Mouse (Mus musculus) heart, postnatal 0 days (tissue): ENCODE data around the gene Krtap16-1.

Source experiments
- CTCF ChIP-seq: IDR thresholded peaks from 2 replicates; pipeline ENCODE4 v1.5.1; 2016; ENCODE audit warnings: antibody characterized with exemption, control low read depth, low read depth
- EP300 ChIP-seq: IDR thresholded peaks from 2 replicates; pipeline ENCODE4 v1.6.1; 2016; ENCODE audit warnings: antibody characterized with exemption, low read depth

- TF ChIP-seq CTCF: no peak
- no peak for TF ChIP-seq EP300
Measured at GRCm38 (mm10) chr11:99983442-99983841, 3.0 kb downstream of the Krtap16-1 start.
